Mouse (Mus musculus) spleen, adult 2 months (tissue): Measurements from ENCODE around the gene Cfap61.

Experiments
- CTCF ChIP-seq: fragments of 200-500 bp; IDR thresholded peaks from 2 replicates; pipeline ENCODE4 v1.5.1; 2011; ENCODE audit warnings: mild to moderate bottlenecking, inconsistent platforms; ENCODE audit not compliant: insufficient read depth, insufficient read length, insufficient replicate concordance; ENCODE audit errors: extremely low read depth
- POLR2A ChIP-seq: fragments of 200-500 bp; IDR thresholded peaks from 2 replicates; pipeline ENCODE4 v1.6.1; 2011; ENCODE audit warnings: low read depth, low read length, inconsistent platforms

DNA sequence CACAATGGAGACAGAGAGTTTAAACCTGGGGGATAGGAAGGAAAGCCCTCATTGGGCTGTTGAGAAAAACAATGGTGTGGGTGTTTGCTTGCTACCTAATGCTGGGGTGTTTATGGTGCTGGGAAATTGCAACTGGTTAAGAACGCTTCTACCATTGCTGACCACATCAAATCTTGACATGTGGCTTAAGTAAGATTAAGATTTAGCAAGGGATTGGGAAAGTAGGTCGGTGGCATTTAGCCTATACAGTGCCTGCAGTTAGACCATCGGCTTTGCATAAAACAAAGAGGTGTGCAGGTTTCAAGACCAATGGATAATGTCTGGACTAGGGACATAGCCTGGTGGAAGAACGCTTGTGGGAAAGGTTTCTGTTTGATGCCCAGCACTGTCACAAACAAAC lies 113.1 kb downstream of the Cfap61 start:
- TF ChIP-seq POLR2A (no peak), CTCF (no peak)
